Mouse (Mus musculus): ENCODE measurements around the gene Lypd4.
"Not testable (repeated sequence)": the region's sequence is repeated elsewhere in the genome, so short reads cannot be mapped to it uniquely, and the experiment has no call there.

Gene Lypd4

DNA sequence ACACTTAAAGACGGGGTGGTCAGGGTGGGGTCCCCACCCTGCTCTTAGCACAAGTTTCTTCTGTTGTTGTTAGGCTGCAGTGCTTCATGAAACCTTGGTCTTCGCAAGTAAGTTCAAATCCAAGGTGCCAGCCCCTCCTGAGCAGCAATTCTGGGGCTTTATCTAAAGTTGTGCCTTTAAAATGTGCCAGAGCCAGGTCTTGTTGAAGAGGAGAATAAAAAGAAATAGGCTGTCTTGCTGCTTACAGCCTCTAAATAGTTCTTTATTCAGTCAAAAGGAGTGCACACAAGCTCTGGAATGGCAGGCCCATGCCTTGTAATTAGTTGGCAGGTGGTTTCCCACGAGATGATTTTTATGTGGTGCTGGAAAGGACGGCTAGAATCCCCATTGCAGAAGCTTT lies 17.4 kb upstream of the Lypd4 start:
- DNase-seq: no peak

DNA sequence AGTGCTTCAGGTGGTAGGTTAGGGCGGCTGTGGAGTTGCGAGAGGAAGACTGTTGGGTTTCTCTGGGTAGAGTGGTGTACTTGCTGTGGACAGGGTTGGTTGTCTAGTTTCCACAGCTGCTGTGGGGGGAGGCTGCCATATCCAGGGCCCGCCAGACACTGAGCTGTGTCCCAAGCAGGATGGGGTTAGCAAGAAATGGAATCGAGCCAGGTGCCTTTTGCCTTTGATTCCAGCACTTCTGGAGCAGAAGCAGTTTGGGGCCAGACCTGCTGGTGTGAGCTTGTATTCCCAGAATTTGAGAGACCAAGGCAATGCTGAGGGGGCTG lies 16.5 kb upstream of the Lypd4 start:
- no peak for DNase-seq

DNA sequence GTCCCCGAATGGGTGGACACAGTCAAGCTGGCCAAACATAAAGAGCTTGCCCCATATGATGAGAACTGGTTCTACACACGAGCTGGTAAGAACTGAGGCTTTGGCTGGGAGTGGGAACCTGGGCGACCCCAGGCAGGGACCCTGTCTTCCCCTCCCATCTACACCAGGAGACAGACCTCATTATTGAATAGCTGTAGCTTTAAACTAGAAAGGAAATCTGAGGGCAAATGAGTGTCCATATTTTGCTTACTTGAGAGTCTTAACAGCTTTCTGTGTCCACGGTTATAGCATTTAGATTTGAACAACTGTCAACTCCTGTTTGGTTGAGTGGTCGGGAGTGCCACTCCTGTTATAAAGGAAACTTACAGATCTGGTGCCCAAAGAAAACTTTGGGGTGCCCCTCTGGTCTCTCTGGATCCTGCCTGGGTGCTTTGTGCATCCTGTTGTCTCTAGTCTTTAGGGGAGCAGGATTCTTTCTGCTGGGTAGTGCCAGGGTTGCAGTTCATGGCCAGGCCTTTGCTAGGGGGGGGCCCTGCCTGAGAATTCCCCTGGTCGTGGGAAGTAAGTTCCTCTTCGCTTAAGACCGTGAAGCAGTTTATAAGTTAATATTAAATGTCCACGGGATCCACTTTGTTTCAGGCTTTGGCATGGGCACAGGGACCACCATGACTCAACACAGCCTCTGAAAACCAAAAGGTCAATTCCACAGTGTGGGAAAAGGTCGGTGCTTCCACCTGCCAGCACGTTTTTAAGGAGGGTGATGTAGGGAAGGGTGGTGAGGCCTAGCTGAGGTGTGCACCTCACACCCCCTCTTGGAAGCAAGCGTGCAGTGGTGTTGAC lies 15.9 kb upstream of the Lypd4 start:
- no peak for DNase-seq

DNA sequence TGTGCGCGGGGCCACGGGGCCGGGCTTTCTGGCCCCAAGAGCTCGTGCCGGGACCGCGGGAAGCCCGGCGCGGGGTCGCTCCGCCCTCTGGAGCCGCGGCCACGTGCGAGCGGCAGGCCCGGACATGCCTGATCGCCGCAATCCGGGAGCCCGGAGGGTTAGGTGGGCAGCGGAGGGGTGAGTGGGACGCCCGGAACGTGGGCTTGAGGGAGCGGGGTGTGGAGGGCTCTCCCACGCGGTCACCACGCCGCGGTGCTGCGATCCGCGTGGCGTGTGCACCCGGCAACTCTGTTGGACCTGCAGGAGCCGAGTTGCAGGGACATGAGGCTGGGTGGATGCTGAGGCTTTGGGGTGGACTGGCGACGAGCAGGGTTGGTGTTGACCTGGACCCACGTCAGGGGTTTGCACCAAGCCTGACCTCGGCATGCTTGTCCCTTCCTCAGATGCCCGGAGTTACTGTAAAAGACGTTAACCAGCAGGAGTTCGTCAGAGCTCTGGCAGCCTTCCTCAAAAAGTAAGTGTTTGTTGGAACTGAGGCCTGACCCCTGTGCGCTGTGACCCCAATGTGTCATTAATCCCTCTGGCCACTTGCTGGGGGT lies 15.1 kb upstream of the Lypd4 start:
- DNase-seq: no peak

DNA sequence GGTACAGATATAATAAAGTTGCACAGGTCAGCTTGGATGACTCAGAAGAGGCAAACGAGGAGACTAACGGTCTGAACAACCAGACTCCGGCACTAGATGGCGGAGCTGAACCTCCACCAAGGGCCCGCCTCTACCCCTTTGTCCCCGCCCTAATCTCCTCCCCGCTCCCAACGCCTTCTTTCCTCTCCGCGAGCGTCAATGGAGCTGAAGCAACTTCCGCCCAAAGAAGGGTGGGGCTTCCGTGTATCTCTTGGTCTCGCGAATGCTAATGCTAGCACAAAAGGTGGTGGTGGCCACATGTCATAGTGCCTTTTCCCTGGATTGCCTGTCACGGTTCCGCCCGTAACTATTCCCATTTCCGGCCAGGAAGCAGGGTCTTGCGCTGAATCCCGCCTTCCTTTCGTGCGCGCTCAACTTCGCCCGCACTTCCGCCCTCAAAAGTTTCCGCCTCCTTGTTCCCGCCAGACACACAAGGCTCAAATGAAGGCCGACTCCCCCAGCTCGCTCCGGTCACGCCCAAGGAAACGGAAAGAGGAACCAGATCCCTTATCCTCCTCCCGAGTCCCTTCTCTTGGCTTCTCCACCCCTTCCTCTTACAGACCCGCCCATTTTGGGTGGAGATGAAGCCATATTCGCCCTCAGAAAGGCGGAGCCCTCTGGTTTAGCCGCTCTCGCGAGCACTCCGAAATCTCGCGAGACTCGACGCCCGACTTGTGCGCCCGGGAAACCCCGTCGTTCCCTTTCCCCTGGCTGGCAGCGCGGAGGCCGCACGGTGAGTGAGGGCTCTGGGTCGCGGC lies 14.4 kb upstream of the Lypd4 start, which contains the start of gene Rps19:
Gene Rps19, plus strand, starts transcription at position 476 of the 797 bp plus-strand sequence.
- peak; percentile 94 to 97 for DNase-seq

DNA sequence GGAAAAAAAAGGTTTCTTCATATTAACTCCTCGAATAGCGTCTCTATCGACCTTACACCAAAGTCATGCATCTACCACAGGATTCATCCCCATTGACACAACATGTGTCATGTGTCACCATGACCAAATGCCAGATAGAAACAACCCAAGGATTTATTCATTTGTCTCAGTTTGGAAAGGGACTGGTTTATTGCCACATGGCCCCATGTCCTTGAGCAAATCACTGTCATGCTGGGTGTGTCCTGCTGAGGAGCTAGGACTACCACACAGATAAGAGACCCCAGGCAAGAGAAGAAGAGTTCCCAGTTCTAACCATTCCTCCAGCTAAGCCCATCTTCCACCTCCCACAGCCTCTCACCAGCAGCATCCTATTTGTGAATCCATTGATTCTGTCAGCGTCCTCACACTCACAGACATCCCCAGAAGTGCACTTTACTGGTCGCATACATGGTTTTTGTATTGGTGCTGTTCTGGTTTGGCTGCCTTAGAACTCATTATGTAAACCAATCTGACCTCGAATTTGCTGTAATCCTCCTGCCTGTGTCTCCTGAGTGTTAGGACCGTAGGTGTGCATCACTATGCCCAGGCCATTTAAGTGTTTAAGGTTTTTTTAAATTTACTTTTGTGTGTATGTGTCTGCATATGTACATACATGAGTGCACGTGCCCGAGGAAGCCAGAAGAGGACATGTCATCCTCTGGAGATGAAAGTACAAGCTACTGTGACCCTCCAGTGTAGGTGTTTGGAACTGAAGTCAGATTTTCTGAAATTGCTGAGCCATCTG lies 12.9 kb upstream of the Lypd4 start:
- no peak for DNase-seq

DNA sequence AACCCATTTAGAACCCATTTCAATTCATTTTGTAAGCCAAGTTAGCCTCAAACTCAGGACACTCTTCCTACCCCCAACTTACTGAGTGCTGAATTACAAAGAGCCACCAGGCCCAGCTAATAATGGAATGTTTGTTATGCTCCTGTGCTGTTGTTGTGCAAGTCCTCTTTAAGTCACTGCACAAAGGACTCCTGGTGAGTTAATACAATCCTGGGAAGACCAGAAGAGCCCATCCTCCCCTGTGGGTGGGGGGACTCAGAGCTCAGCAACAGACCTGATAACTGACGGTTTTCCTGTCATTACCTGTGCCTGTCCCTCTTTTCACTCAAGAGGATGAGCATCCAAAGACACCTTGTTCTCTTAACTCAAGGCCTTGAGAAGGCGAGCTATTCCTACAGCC lies 9.9 kb upstream of the Lypd4 start:
- DNase-seq: no peak

DNA sequence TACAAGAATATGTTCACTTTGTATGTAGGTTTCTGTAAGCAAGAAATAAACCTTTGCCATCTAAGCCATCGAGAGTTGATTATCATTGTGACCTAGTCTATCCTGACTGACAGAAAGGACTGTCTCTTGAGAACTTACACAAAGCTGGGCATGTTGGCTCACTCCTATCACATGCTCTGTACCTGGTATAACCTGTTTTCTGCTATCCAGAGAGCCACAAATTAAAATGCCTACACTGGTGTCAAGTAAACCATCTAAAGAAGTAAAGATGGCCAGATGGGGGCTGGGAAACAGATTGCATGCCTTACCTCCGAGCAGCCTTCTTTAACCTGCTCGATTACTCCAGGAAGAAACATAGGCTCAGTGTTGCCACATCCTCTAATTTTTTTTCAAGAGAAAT lies 7.8 kb upstream of the Lypd4 start:
- no peak for DNase-seq

DNA sequence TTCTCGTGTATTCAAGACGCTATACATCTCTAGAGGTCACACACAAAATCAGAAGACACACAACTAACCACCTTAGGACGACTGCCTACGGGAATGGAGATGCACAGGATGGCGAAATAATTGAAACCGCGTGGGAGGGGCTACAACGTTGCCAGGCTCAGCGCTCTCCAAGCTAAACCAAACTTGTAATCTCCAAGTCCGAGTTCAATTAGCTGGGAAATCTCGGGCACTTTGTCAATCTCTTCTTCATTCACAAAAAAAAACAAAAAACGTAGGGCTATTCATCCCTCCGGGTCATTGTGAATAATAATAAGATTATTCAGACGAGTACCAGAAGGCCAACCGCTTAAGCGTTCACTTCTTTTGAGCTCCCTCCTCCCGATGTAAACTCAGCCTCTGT lies 661 bp downstream of the Lypd4 start:
- no peak for DNase-seq

DNA sequence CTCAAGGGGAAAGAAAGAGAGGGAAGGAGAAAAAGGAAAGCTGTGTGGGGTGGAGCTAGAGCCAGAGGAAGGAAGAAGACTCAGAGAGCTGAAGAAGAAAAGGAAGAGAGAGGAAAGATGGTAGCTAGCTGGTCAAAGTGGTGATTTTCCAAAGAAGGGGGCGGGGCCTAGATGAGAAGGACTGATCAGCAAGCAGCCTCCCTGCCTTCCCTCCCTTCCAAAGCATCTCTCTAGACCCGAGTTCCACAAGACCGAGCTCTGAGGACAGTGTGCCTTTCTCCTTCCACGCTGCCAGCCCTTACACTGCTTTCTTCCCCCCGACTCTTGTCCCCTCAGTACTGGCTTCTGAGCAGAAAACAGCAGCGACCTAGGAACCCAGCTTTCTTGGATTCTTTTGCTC lies 5.6 kb downstream of the Lypd4 start:
- DNase-seq: no peak

DNA sequence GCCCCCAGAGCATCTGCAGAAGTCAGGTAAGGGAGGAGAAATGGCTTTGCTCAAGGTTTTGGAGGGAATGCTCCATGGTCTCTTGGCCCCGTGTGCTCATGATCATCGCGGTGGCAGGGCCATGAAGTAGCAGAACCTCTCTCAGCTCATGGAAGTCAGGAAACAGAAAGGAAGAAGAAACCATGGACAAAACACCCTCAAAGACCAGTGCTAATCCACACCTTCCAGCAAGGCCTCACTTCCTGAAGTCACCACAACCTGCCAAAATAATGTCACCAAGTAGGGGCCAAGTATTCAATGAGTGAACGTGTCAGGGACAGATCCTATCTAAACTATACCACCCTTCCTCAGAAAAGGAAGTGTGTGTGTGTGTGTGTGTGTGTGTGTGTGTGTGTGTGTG lies 6.9 kb downstream of the Lypd4 start:
- DNase-seq: no peak

DNA sequence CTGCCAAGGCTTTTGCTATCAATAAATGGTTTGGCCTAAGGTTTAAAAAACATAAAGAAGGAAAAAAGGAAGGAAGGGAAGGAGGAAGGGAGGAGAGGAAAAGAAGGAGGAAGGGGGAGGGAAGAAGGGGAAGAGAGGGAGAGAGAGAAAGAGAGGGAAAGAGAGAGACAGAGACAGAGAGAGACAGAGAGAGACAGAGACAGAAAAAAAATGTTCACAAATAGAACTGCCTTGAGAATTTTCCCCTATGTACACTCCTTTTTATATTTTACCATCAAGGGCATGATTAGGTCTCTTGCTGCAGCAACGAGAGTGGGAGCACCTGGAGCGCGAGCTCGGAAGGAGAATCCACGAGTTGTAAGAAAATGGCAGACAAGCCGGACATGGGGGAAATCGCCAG lies 7.8 kb downstream of the Lypd4 start, which contains the start of gene Gm9844:
Gene Gm9844, plus strand, starts transcription at position 301 of the 400 bp plus-strand sequence.
- DNase-seq: no peak

DNA sequence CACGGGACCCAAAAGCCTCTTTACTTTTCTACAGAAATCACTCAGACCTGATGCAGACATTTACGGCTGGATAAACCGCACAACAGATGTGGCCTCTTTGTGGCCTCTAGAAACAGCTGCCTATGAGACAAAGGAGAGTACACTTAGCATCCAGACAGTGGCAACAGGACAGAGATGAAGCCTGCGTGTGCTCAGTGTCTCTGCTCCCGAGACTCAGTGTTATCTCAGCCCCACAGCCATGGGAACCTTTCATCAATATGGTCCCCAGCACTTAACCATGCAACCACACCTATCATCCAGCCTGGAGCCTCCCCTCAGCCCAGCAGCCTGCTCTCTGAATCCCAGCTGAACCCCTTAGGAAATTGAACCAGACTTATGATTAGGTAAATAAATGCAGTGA lies 10.5 kb downstream of the Lypd4 start:
- DNase-seq: no peak

DNA sequence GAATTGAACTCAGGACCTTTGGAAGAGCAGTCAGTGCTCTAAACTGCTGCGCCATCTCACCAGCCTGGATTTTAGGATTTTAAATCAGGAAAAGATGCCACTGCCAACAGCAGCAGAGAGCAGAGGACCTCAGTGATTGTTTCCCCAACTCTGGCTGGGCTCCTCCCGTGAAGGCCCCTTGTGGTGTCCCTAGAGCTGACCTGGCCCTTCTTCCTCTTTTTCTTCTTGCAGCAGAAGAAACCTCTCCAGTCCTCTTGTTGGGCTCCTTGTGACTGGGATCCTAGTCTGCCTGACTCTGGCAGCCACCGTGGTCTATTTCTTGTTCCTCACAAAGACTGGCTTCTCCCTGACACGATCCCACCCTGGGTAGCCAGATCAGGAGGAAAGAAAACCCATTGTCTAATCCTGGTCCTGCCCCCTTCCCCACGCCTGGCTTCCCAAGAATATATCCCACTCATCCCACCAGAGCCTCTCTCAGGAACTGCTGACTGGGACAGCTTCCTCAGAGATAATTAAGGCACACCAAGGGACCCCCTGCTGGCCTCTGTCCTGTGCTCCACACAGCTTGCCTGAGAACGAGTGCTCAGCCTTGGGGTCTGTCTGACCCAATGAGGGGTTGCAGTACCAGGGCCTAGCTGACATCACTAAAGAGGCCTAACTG lies 13.2 kb downstream of the Lypd4 start:
- no peak for DNase-seq

DNA sequence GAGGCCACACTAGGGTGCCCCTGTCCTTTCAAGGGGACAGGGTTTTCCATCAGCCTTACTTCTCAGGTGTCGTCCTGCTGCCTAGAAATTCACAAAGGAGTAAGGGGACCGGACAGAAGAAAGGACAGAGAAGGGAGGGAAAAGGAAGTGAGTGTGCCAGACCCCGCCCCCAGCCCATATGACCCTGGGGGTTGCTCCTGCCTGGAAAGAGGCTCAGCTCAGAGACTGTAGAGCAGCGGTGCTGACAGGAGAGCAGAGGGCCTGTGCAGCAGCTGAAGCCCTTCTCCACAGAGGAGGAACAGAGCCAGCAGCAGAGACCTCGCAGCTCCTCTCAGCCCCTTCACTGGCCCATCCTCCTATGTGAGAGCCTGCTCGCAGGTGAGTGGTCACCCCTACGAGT lies 16.0 kb downstream of the Lypd4 start:
- DNase-seq: no peak

DNA sequence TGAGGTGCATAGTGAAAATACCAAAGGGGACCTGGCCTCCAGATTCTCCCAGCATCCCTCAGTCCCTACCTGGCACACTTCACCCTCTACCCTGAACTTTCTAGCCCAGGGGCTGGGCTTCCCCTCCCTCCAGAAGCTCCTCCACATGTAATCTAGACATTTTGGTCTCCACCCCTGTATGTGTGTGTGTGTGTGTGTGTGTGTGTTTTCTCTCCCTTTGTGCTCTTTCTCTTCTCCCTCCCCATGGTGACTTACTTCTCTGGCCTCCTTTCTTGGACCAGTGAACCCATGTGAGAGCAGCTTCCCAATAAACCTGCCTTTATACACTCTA lies 16.5 kb downstream of the Lypd4 start:
- no peak for DNase-seq

DNA sequence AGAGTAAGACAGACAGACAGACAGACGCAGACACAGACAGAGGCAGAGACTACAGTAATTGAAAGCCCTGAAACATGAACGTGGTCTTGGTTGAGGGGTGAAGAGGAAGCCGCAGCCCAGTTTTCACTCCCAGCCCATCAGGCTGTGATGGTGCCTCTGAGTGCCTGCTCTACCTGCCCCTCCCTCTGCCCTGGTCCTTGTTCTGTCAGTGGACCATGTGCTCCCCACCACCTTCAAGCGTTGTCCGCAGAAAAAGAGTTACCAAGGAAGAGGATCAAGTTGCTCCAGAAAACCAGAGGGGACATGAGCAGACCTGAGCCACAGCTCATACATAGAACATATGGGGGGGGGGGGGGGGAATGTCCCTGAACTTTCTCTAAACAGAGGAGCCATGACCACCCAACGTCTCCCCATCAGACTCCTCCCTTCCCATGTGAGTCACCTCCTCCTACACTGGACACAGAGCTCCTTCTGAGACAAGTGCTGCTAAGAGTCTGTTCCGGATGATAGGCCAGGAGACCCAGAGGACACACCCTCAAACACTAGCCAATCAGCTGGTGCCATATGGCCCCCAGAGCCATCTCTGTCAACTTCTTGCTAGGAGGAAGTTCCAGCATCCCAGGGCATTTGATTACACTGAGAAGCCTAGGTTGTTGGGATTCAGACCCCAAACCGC lies 17.0 kb downstream of the Lypd4 start:
- no peak for DNase-seq

DNA sequence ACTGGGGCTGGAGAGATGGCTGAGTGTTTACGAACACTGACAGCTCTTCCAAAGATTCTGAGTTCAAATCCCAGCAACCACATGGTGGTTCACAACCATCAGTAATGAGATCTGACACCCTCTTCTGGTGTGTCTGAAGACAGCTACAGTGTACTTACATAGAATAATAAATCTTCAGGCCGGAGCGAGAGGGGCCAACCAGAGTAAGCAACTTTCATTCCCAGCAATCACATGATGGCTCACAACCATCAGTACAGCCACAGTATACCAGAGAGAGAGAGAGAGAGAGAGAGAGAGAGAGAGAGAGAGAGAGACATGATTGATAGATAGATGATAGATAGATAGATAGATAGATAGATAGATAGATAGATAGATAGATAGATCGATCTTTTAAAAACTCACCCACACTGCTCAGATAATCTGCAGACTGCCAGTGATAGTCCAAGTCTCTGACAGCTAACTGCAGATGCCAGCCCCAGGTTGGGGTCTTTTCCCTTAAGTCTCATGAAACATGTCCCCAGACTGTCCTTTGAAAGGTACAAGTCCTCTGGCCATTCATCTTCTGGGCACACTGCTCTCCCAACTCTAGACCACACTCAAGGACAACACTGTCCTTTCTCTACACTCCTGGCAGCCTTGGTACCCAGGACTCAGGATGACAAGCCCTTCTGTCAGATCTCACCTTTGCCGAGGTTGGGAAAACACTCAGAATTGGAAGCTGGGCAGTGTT lies 18.0 kb downstream of the Lypd4 start:
- DNase-seq: no peak

DNA sequence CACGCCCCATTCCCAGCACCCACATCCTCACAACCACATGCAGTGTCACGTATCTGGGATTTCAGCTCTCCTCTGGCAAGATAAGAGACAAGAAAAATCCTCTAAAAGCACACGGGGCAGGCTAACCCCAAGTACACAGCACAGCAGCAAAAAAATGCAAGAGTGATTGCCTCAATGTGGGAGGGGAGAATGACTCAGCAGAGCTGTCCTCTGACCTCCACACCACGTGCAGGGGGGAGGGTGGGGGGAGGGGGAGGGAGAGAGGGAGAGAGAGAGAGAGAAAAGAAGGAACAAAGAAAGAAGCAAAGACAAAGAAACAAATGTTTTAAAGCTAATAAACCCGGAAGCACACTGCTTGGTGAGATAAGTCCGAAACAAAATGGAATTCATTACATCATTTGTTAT lies 18.8 kb downstream of the Lypd4 start:
- no peak for DNase-seq

DNA sequence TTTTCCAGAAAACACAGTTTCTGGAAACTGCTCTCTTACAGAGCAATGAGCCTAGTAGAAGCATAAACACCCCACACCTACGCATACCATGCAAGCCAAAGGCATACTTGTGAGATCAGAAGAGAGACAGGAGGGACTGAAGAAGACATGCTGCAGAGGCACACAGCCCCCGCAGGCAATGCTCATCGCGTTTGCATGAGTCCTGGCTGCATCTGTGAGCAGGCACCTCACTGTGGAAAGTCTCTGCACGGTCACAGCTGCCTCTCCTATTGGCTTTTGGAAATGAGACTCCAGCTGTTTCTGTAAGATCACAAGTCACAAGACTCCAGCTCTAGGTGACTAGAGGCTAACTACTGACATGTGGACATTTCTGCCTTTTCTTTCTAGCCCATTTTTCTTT lies 19.6 kb downstream of the Lypd4 start:
- no peak for DNase-seq

DNA sequence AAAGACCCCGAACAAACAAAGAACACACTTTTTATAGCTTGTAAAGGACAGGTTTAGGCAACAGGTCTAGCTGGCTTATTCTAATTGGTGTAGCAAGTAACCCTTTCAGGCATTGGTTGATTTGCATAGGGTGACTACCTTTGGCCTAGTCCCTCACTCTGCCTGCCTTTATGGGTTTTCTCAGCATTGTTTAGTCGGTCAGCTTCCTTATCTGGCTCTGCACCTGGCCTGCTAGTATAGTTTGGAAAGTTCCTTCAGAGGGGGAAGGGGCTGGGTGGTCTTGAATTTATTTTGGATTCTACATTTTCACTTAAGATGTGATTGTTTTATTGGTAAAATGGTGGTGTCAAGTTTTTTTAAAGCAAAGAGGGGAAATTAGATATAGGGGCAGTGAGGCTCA lies 23.2 kb downstream of the Lypd4 start:
- DNase-seq: not testable (repeated sequence)

Measured in spleen, adult 18-20 months (tissue).